Mouse (Mus musculus) thymus, adult 2 months (tissue): ENCODE data around the gene Pdia3. TPM values are rescaled to one million over a fixed set of nuclear protein-coding genes. Genes with fewer than 3 reads are reported as not detected.

ENCODE experiments used
- DNase-seq: peaks from one replicate; pipeline ENCODE4 v3.0.0; 2021
- H3K27ac ChIP-seq: fragments of 200-500 bp; 2 replicates; pipeline ENCODE4 v1.5.1; 2012; ENCODE audit warnings: low read length, control low read depth; ENCODE audit not compliant: control insufficient read depth, insufficient read depth
- H3K27me3 ChIP-seq: fragments of 200-500 bp; 2 replicates; pipeline ENCODE4 v1.6.1; 2012; ENCODE audit warnings: mild to moderate bottlenecking, low read length, moderate library complexity, mixed read lengths; ENCODE audit not compliant: control insufficient read depth, insufficient read depth
- H3K36me3 ChIP-seq: fragments of 200-500 bp; 2 replicates; pipeline ENCODE4 v1.6.1; 2012; ENCODE audit warnings: mild to moderate bottlenecking, low read length, moderate library complexity; ENCODE audit not compliant: control insufficient read depth, insufficient read depth
- H3K4me1 ChIP-seq: fragments of 200-500 bp; replicated peaks from 2 replicates; pipeline ENCODE4 v1.6.1; 2012; ENCODE audit warnings: low read length; ENCODE audit not compliant: control insufficient read depth, insufficient read depth
- H3K4me3 ChIP-seq: fragments of 200-500 bp; 2 replicates; pipeline ENCODE4 v1.5.1; 2012; ENCODE audit warnings: mild to moderate bottlenecking, low read length, control low read depth, moderate library complexity; ENCODE audit not compliant: control insufficient read depth, insufficient read depth
- CTCF ChIP-seq: fragments of 200-500 bp; IDR thresholded peaks from 2 replicates; pipeline ENCODE4 v1.5.1; 2012; ENCODE audit warnings: mild to moderate bottlenecking, control low read depth, low read length, moderate library complexity, borderline replicate concordance; ENCODE audit not compliant: control insufficient read depth, poor library complexity, insufficient read depth; ENCODE audit errors: extremely low read depth
- POLR2A ChIP-seq: fragments of 200-500 bp; IDR thresholded peaks from 2 replicates; pipeline ENCODE4 v1.6.1; 2012; ENCODE audit warnings: mild to moderate bottlenecking, low read length, control low read depth, moderate library complexity; ENCODE audit not compliant: control insufficient read depth, poor library complexity, insufficient read depth; ENCODE audit errors: extremely low read depth
- WGBS: fragments of 180-500 bp; shearing (Covaris S2); methylation state at CpG from one replicate; pipeline ENCODE4 v1.1.7; 2018; 5-methylcytosine and 5-hydroxymethylcytosine counted together
- polyA plus RNA-seq: library from polyadenylated mRNA; depleted of rRNA; stranded (reverse); fragments of >200 nt; gene quantifications from 2 replicates; pipeline ENCODE4 v1.2.3, GENCODE M21; 2012

Gene Pdia3
- polyA plus RNA-seq, 1 experiment, result 550 TPM

DNA sequence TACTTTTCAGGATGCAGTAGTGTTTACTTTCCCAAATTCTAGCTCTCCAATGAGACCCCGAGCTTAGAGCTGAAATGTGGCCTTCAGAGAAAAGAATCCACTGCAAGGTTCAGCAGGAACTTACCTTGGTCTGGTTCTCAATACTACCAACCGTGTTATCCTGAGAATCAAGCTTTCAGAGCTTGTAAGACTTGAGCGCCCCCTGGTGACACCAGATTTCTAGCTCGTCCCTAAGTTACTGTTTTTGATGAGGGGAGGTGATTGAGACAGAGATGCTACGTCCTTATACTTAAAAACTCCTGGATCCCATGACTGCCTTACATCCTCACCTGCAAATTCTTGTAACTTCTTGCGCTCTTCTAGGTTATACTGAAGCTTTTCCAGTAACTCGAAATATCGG lies 17.0 kb upstream of the Pdia3 start:
- no peak for TF ChIP-seq CTCF
- TF ChIP-seq POLR2A, result no peak
- WGBS, result 32% methylated on average over 8 of the region's 8 CpGs

DNA sequence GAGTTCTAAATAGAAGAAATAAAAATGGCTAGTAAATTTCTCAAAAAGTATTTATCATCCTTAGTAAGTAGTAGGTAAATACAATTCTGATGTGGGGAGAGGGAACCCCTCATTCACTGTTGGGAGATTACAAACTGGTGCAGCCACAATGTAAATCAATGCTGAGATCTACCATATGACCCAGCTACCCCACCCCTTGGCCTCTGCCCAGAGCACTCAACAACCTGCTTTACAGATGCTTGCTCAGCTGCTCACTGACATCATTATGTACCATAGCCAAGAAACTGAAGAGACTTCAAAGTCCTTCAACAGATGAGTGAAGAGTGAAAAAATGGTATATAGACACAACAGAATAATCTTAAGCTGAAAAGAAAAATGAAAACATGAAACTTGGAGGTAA lies 10.3 kb upstream of the Pdia3 start:
- TF ChIP-seq CTCF (no peak), POLR2A (no peak)
- no peaks in the 10 kb centered on the region for H3K4me1 ChIP-seq
- no peak for DNase-seq
- H3K27ac ChIP-seq, result no peak overlapping the region
- H3K27me3 ChIP-seq, result no peaks in the 10 kb centered on the region
- no peak overlapping the region for H3K4me3 ChIP-seq
- no peaks in the 10 kb centered on the region for H3K36me3 ChIP-seq

More for the DNA sequence above, 17.0 kb upstream of the Pdia3 start:
- Histone ChIP-seq H3K4me1 (no peaks in the 10 kb centered on the region), H3K36me3 (no peaks in the 10 kb centered on the region), H3K4me3 (no peak overlapping the region), H3K27ac (no peak overlapping the region), H3K27me3 (no peaks in the 10 kb centered on the region)
- peak; percentile 77 for DNase-seq

DNA sequence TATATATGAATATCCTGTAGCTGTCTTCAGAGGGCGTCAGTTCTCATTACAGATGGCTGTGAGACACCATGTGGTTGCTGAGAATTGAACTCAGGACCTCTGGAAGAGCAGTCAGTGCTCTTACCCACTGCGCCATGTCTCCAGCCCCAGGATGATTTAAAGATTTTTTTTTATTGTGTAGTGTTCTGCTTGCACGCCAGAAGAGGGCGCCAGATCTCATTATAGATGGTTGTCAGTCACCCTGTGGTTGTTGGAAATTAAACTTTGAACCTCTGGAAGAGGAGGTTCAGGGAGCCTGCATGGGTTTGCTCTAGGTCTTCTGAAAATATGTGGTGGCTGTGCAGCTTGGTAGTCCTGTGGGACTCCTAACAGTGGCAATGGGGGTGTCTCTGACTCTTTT lies 5.4 kb upstream of the Pdia3 start:
- Histone ChIP-seq H3K27me3 (no peaks in the 10 kb centered on the region), H3K4me3 (no peak overlapping the region), H3K36me3 (no peaks in the 10 kb centered on the region), H3K27ac (no peak overlapping the region), H3K4me1 (peaks cover 3% of the 10 kb centered on the region)
- DNase-seq, result peak; percentile 60
- no peak for TF ChIP-seq CTCF
- TF ChIP-seq POLR2A, result no peak
- WGBS, result 42% methylated on average over 4 of the region's 4 CpGs

GRCm38 (mm10) chr2:121412843-121413386 lies 660 bp upstream of the Pdia3 start:
- H3K4me1 ChIP-seq, result peaks cover 7% of the 10 kb centered on the region
- DNase-seq, result no peak
- H3K27ac ChIP-seq, result peak overlapping the region; percentile 62
- TF ChIP-seq POLR2A, result no peak
- H3K27me3 ChIP-seq, result no peaks in the 10 kb centered on the region
- peak overlapping the region; percentile 75 for H3K4me3 ChIP-seq
- no peaks in the 10 kb centered on the region for H3K36me3 ChIP-seq
- 11% methylated on average over 4 of the region's 4 CpGs for WGBS

DNA sequence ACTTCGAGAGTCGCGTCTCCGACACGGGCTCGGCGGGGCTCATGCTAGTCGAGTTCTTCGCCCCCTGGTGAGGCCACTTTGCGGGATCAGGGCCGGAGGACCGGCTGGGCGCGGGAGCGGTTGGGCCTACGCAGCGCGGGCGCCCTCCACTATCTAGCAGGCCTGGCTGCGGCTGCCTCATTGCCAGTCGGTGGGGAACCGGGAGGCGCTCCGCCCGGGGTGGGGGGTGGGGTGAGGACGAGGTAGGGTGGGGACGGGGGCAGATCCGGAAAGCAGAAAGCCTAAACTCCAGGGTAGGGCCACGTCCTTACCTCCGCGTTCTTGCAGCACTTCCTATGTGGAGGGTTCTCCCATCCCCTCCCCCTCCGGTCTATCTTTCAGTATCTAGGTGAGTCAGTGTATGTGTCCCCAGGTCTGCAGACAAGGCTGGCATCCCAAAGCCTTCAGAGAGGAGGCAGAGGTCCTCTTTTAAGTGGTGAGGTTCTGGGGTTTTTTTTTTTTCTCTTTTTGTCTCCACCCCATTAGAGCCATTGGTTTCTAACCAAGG lies 637 bp downstream of the Pdia3 start:
- whole genome bisulfite sequencing, result 1% methylated on average over 32 of the region's 32 CpGs
- DNase-seq, result peak; percentile 52
- peaks cover 7% of the 10 kb centered on the region for H3K4me1 ChIP-seq

DNA sequence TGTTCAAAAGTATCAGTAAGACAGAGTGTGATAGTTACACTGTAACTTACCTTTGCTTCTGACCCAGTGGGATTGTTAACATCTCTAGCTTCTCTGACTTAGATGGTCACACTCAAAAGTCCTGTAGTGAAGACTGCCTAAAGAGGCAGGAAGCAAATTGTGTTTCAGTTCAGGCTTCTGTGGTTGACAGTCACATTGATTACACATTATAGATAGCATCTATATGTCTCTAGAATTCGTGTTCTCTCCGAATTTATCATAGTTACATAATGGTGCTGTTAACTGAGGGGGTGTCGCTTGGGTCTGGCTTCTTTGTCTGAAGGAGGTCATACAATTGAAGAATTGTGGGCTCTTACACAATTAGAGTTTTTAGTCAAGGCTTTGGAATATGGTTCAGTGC lies 1.5 kb downstream of the Pdia3 start:
- H3K27ac ChIP-seq, result no peak overlapping the region
- H3K36me3 ChIP-seq, result peaks cover 9% of the 10 kb centered on the region; the same call in 1 of the 2 replicates
- DNase-seq, result no peak
- no peak overlapping the region for H3K4me3 ChIP-seq
- 34% methylated on average over 3 of the region's 3 CpGs for WGBS
- peaks cover 7% of the 10 kb centered on the region for H3K4me1 ChIP-seq
- no peak for TF ChIP-seq CTCF
- no peak for TF ChIP-seq POLR2A
- no peaks in the 10 kb centered on the region for H3K27me3 ChIP-seq

More for the DNA sequence above, 637 bp downstream of the Pdia3 start:
- Histone ChIP-seq H3K27me3 (no peaks in the 10 kb centered on the region), H3K4me3 (peak overlapping the region; percentile 87), H3K27ac (peak overlapping the region; percentile 55), H3K36me3 (peaks cover 9% of the 10 kb centered on the region; the same call in 1 of the 2 replicates)
- TF ChIP-seq POLR2A, result no peak
- TF ChIP-seq CTCF, result no peak

DNA sequence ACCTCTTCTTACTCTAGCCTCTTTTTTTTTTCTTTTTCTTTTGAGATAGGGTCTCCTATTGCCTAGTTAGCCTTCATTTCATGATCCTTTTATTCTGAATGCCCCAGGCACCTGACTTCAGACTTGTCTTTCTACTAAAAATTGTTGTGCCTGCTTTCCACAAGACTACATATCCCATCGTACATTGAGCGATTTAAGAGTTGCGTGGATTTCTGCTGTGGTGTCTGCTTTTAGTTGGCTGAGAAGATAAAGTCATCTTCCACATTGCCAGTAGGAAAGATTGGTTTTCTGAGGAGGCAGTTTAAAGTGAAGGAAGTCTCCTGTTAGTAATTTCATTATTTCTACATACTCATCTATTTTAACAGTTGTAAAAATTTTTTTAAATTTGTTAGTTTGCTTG lies 2.0 kb downstream of the Pdia3 start:
- no peak for DNase-seq
- H3K36me3 ChIP-seq, result peaks cover 11% of the 10 kb centered on the region; the same call in 1 of the 2 replicates
- 89% methylated on average over 3 of the region's 3 CpGs for WGBS
- H3K4me1 ChIP-seq, result peaks cover 7% of the 10 kb centered on the region
- TF ChIP-seq POLR2A, result no peak
- TF ChIP-seq CTCF, result no peak
- no peaks in the 10 kb centered on the region for H3K27me3 ChIP-seq
- no peak overlapping the region for H3K27ac ChIP-seq
- H3K4me3 ChIP-seq, result no peak overlapping the region
